Mouse (Mus musculus): ENCODE results near the gene Rnf114. TPM values are rescaled to one million over a fixed set of nuclear protein-coding genes. Genes with fewer than 3 reads are reported as not detected.

The Rnf114 gene
- polyA plus RNA-seq, 1 experiment = 97.0 TPM

- Histone ChIP-seq H3K4me1 (ENCODE audit: control insufficient read depth, insufficient read depth, low read length) (peaks cover 2% of the 10 kb centered on the region), H3K4me3 (ENCODE audit: low read depth, low read length) (peak overlapping the region; percentile 1; the same call in 1 of the 2 replicates), H3K9me3 (replicated peaks; ENCODE audit: control insufficient read depth, insufficient read depth, low read length, poor library complexity, severe bottlenecking) (no peaks in the 10 kb centered on the region), H3K27me3 (ENCODE audit: control insufficient read depth, insufficient read depth, low read length, poor library complexity, severe bottlenecking) (no peaks in the 10 kb centered on the region), H3K9ac (ENCODE audit: low read depth, poor library complexity, severe bottlenecking) (no peak overlapping the region), H3K36me3 (ENCODE audit: control insufficient read depth, insufficient read depth, low read length, poor library complexity, severe bottlenecking) (no peaks in the 10 kb centered on the region), H3K27ac (ENCODE audit: insufficient read depth, low read length) (no peak overlapping the region)
- TF ChIP-seq CTCF (IDR thresholded peaks at IDR 0.05; ENCODE audit: low read depth, low read length) (no peak), POLR2A (IDR thresholded peaks at IDR 0.05; ENCODE audit: insufficient read depth, low read length) (no peak), EP300 (IDR thresholded peaks at IDR 0.05; ENCODE audit: insufficient read depth, low read depth, low read length) (no peak)
These were observed 54.2 kb downstream of the Rnf114 start for GRCm38 (mm10) chr2:167546447-167547195.

- H3K9ac ChIP-seq (ENCODE audit: low read depth, poor library complexity, severe bottlenecking) = no peak overlapping the region
- no peaks in the 10 kb centered on the region for H3K9me3 ChIP-seq (replicated peaks; ENCODE audit: control insufficient read depth, insufficient read depth, low read length, poor library complexity, severe bottlenecking)
- H3K27ac ChIP-seq (ENCODE audit: insufficient read depth, low read length) = no peak overlapping the region
- H3K4me1 ChIP-seq (ENCODE audit: control insufficient read depth, insufficient read depth, low read length) = peaks cover 2% of the 10 kb centered on the region
- H3K36me3 ChIP-seq (ENCODE audit: control insufficient read depth, insufficient read depth, low read length, poor library complexity, severe bottlenecking) = no peaks in the 10 kb centered on the region
- TF ChIP-seq POLR2A (IDR thresholded peaks at IDR 0.05; ENCODE audit: insufficient read depth, low read length) (no peak), EP300 (IDR thresholded peaks at IDR 0.05; ENCODE audit: insufficient read depth, low read depth, low read length) (no peak), CTCF (IDR thresholded peaks at IDR 0.05; ENCODE audit: low read depth, low read length) (no peak)
- no peaks in the 10 kb centered on the region for H3K27me3 ChIP-seq (ENCODE audit: control insufficient read depth, insufficient read depth, low read length, poor library complexity, severe bottlenecking)
- no peak overlapping the region for H3K4me3 ChIP-seq (ENCODE audit: low read depth, low read length)
These were observed 55.0 kb downstream of the Rnf114 start for GRCm38 (mm10) chr2:167547444-167547843.

DNA sequence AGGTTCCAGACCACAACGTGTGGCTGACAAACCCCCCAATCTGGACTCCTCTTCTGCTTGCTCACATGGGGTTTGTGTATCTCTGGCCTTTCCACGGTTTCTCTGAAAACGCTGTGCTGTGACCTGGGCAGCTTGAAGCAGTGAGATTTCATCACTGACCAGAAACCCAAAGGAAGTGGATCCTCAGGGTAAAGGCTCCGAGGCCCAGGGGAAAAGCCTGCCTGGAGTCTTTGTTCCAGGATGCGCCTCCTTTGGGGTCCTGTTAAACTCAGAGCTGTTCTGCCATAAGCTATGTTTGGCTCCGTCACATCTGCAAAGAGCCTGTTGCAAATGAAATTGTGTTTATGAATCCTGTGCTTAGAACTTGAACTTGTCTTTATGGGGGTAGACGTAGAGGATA lies 56.5 kb downstream of the Rnf114 start:
- H3K9me3 ChIP-seq (replicated peaks; ENCODE audit: control insufficient read depth, insufficient read depth, low read length, poor library complexity, severe bottlenecking) = no peaks in the 10 kb centered on the region
- H3K4me1 ChIP-seq (ENCODE audit: control insufficient read depth, insufficient read depth, low read length) = peaks cover 2% of the 10 kb centered on the region
- H3K4me3 ChIP-seq (ENCODE audit: low read depth, low read length) = no peak overlapping the region
- TF ChIP-seq EP300 (IDR thresholded peaks at IDR 0.05; ENCODE audit: insufficient read depth, low read depth, low read length) (no peak), CTCF (IDR thresholded peaks at IDR 0.05; ENCODE audit: low read depth, low read length) (no peak), POLR2A (IDR thresholded peaks at IDR 0.05; ENCODE audit: insufficient read depth, low read length) (no peak)
- H3K36me3 ChIP-seq (ENCODE audit: control insufficient read depth, insufficient read depth, low read length, poor library complexity, severe bottlenecking) = no peaks in the 10 kb centered on the region
- H3K27ac ChIP-seq (ENCODE audit: insufficient read depth, low read length) = no peak overlapping the region
- no peaks in the 10 kb centered on the region for H3K27me3 ChIP-seq (ENCODE audit: control insufficient read depth, insufficient read depth, low read length, poor library complexity, severe bottlenecking)
- H3K9ac ChIP-seq (ENCODE audit: low read depth, poor library complexity, severe bottlenecking) = no peak overlapping the region

- no peak overlapping the region for H3K9ac ChIP-seq (ENCODE audit: low read depth, poor library complexity, severe bottlenecking)
- no peaks in the 10 kb centered on the region for H3K27me3 ChIP-seq (ENCODE audit: control insufficient read depth, insufficient read depth, low read length, poor library complexity, severe bottlenecking)
- no peaks in the 10 kb centered on the region for H3K9me3 ChIP-seq (replicated peaks; ENCODE audit: control insufficient read depth, insufficient read depth, low read length, poor library complexity, severe bottlenecking)
- H3K27ac ChIP-seq (ENCODE audit: insufficient read depth, low read length) = no peak overlapping the region
- H3K4me1 ChIP-seq (ENCODE audit: control insufficient read depth, insufficient read depth, low read length) = peaks cover 2% of the 10 kb centered on the region
- no peak overlapping the region for H3K4me3 ChIP-seq (ENCODE audit: low read depth, low read length)
- TF ChIP-seq CTCF (IDR thresholded peaks at IDR 0.05; ENCODE audit: low read depth, low read length) (no peak), EP300 (IDR thresholded peaks at IDR 0.05; ENCODE audit: insufficient read depth, low read depth, low read length) (no peak), POLR2A (IDR thresholded peaks at IDR 0.05; ENCODE audit: insufficient read depth, low read length) (no peak)
- no peaks in the 10 kb centered on the region for H3K36me3 ChIP-seq (ENCODE audit: control insufficient read depth, insufficient read depth, low read length, poor library complexity, severe bottlenecking)
These were observed 58.0 kb downstream of the Rnf114 start for GRCm38 (mm10) chr2:167550341-167550854.

DNA sequence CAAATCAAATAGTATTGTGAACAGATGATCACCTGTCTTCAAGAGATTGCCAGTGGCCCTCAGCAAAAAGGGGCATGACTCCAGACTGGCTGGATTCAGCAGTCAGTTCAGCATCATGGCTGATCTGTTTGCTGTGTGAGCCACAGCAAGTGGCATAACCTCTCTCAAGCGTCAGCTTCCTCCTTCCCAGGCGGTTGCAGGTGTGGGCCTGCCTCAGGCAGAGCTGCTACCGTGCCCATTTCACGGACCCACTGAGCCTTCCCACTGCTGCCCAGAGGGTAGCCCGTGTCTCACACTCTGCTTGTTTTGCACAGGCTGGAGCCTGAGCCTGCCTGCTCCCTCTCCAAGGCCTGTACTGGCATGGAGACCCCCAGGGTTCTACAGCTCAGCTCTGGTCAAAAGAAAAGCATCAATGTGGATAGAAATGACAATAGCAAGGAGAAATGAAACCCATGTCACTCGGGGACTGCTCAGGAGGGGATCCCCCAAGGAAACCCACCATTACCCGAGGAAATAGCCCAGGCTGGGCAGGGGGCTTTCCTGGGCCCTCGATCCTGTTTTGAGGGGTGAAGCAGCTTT lies 59.0 kb downstream of the Rnf114 start:
- no peaks in the 10 kb centered on the region for H3K9me3 ChIP-seq (replicated peaks; ENCODE audit: control insufficient read depth, insufficient read depth, low read length, poor library complexity, severe bottlenecking)
- H3K4me3 ChIP-seq (ENCODE audit: low read depth, low read length) = no peak overlapping the region
- TF ChIP-seq CTCF (IDR thresholded peaks at IDR 0.05; ENCODE audit: low read depth, low read length) (no peak), POLR2A (IDR thresholded peaks at IDR 0.05; ENCODE audit: insufficient read depth, low read length) (no peak), EP300 (IDR thresholded peaks at IDR 0.05; ENCODE audit: insufficient read depth, low read depth, low read length) (no peak)
- H3K27ac ChIP-seq (ENCODE audit: insufficient read depth, low read length) = no peak overlapping the region
- no peaks in the 10 kb centered on the region for H3K36me3 ChIP-seq (ENCODE audit: control insufficient read depth, insufficient read depth, low read length, poor library complexity, severe bottlenecking)
- no peaks in the 10 kb centered on the region for H3K27me3 ChIP-seq (ENCODE audit: control insufficient read depth, insufficient read depth, low read length, poor library complexity, severe bottlenecking)
- peaks cover 2% of the 10 kb centered on the region for H3K4me1 ChIP-seq (ENCODE audit: control insufficient read depth, insufficient read depth, low read length)
- no peak overlapping the region for H3K9ac ChIP-seq (ENCODE audit: low read depth, poor library complexity, severe bottlenecking)

GRCm38 (mm10) chr2:167552292-167552691 lies 59.8 kb downstream of the Rnf114 start:
- H3K9ac ChIP-seq (ENCODE audit: low read depth, poor library complexity, severe bottlenecking) = no peak overlapping the region
- no peaks in the 10 kb centered on the region for H3K36me3 ChIP-seq (ENCODE audit: control insufficient read depth, insufficient read depth, low read length, poor library complexity, severe bottlenecking)
- no peak overlapping the region for H3K27ac ChIP-seq (ENCODE audit: insufficient read depth, low read length)
- H3K27me3 ChIP-seq (ENCODE audit: control insufficient read depth, insufficient read depth, low read length, poor library complexity, severe bottlenecking) = no peaks in the 10 kb centered on the region
- H3K9me3 ChIP-seq (replicated peaks; ENCODE audit: control insufficient read depth, insufficient read depth, low read length, poor library complexity, severe bottlenecking) = no peaks in the 10 kb centered on the region
- no peak overlapping the region for H3K4me3 ChIP-seq (ENCODE audit: low read depth, low read length)
- H3K4me1 ChIP-seq (ENCODE audit: control insufficient read depth, insufficient read depth, low read length) = peaks cover 2% of the 10 kb centered on the region
- TF ChIP-seq CTCF (IDR thresholded peaks at IDR 0.05; ENCODE audit: low read depth, low read length) (no peak), POLR2A (IDR thresholded peaks at IDR 0.05; ENCODE audit: insufficient read depth, low read length) (no peak), EP300 (IDR thresholded peaks at IDR 0.05; ENCODE audit: insufficient read depth, low read depth, low read length) (no peak)
